Mouse (Mus musculus) cortical plate, adult 2 months (tissue): Measurements from ENCODE around the gene Fam149b.

Source experiments
- CTCF ChIP-seq: fragments of 200-500 bp; IDR thresholded peaks from 2 replicates; pipeline ENCODE4 v1.5.1; 2011; ENCODE audit warnings: mild to moderate bottlenecking, control low read depth, low read length; ENCODE audit not compliant: insufficient read depth; ENCODE audit errors: extremely low read depth
- POLR2A ChIP-seq: fragments of 200-500 bp; IDR thresholded peaks from 2 replicates; pipeline ENCODE4 v1.6.1; 2011; ENCODE audit warnings: mild to moderate bottlenecking, low read length, control low read depth; ENCODE audit not compliant: insufficient read depth; ENCODE audit errors: extremely low read depth

DNA sequence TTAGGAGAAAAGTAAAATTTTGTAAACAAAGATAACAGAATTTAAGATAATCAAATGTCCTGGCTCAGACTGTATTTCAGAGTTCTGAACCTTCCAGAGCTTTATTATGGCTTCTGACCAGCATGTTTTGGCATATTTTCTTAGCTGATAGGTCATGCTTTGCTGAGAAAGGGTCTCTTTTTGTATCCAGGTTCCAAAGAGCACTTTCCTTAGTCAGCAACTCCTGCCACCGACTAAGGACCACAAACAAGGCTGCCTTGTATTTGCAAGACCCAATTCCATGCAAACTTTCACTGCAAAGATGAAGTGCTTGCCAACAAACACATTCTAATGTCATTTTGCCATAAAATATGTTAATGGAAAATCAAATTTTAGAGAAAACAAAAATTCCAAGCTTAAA is 81.9 kb downstream of the Fam149b start:
- no peak for TF ChIP-seq POLR2A
- TF ChIP-seq CTCF, result no peak
